Mouse (Mus musculus) macrophage (primary cell): ENCODE data around the gene Mb21d2. TPM values are rescaled to one million over a fixed set of nuclear protein-coding genes. Genes with fewer than 3 reads are reported as not detected.

ENCODE experiments used
- H3K27ac ChIP-seq: fragments of 350-480 bp; formaldehyde crosslinking; 2 replicates; pipeline ENCODE4 v1.9.0; 2021
- H3K36me3 ChIP-seq: fragments of 350-480 bp; formaldehyde crosslinking; 2 replicates; pipeline ENCODE4 v1.9.0; 2021; ENCODE audit errors: inconsistent target
- H3K4me3 ChIP-seq: fragments of 350-480 bp; formaldehyde crosslinking; 2 replicates; pipeline ENCODE4 v1.9.0; 2021; ENCODE audit errors: inconsistent target
- H3K79me2 ChIP-seq: fragments of 350-480 bp; formaldehyde crosslinking; 2 replicates; pipeline ENCODE4 v1.9.0; 2021; ENCODE audit errors: inconsistent target
- WGBS: methylation state at CpG from one replicate; pipeline ENCODE4 v1.1.7; 2026; ENCODE audit warnings: inconsistent platforms; ENCODE audit not compliant: missing documents; 5-methylcytosine and 5-hydroxymethylcytosine counted together
- polyA plus RNA-seq: library from polyadenylated mRNA; stranded (reverse); fragments of 250-400 nt; gene quantifications from 3 replicates; pipeline ENCODE4 v1.2.4, GENCODE M21; 2018; ENCODE audit warnings: inconsistent platforms
- total RNA-seq, 78 experiments: library from RNA; depleted of rRNA; stranded (reverse); fragments of 250-400 nt; gene quantifications; 1 replicate in 9 of 78; 2 replicates in 24 of 78; 3 replicates in 43 of 78; 4 replicates in 2 of 78; pipeline ENCODE4 v1.2.4; 2018; ENCODE audit warnings: inconsistent platforms in 56 of 78

Mb21d2 gene
- 1 to 10 TPM in 3 of 26 experiments, under 1 TPM in 7, not detected in 16; 0.24 to 1.7 (median 0.40) TPM for total RNA-seq (2018; cell fraction: chromatin; rRNA removed)
- 1 to 10 TPM in 1 of 26 experiments, under 1 TPM in 25; 0.18 to 1.0 (median 0.40) TPM for total RNA-seq (2018; cell fraction: cytosol; rRNA removed)
- total RNA-seq (2018; cell fraction: nucleus; rRNA removed) = 1 to 10 TPM in 1 of 26 experiments, under 1 TPM in 19, not detected in 6; 0.14 to 1.2 (median 0.38) TPM
- 0.14 to 0.52 TPM (median 0.30 TPM) in 3 replicates for polyA plus RNA-seq

DNA sequence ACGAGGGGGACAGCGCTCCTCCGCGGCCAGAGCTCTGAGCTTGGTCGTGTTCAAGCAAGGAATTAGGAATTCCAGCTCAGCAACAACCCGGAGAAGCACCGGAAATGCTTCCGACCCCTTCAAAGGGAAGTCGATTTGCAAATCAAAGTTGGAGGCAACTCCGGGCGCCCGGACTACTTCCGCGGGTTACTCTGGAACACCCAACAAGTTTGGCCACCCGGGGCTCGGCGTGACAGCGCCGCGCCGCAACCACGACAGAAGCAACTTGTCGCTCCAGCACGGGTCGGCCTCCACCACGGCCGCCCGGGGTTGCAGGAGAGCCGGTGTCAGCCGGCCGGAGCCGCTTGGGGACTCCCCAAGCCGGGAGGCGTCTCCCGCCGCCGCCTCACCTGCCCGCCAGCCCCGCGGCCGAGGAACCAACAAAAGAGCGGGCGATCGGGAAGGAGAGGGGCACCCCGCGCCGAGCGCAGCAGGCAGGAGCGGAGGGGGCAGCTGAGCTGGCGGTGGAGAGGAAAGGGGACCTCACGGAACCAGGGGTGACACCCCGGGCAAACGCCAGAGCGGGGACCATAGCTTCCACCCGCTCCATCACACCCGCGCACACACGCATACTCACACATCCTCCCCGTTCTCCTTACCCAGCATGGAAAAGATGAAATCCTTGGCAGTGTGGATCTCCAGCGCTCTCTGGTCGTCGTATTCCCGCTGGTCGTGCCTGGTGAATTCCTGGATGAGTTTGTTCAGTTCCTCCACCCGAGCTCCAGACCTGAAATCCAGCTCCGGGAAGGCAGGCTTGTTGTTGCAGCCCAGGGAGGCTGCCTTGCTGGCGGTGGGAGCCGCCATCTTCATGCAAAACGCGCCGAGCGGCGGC lies at the start of gene Mb21d2:
TSS of gene Mb21d2 (minus strand) at position 859 of the 871 bp plus-strand sequence.
- Histone ChIP-seq H3K4me3 (peak within 1 kb of the TSS; percentile 6; the same call in 1 of the 2 replicates), H3K79me2 (no peaks in the 10 kb centered on the region), H3K36me3 (no peaks in the 10 kb centered on the region), H3K27ac (no peak within 1 kb of the TSS)
- 2% methylated on average over 73 of the region's 73 CpGs for WGBS

DNA sequence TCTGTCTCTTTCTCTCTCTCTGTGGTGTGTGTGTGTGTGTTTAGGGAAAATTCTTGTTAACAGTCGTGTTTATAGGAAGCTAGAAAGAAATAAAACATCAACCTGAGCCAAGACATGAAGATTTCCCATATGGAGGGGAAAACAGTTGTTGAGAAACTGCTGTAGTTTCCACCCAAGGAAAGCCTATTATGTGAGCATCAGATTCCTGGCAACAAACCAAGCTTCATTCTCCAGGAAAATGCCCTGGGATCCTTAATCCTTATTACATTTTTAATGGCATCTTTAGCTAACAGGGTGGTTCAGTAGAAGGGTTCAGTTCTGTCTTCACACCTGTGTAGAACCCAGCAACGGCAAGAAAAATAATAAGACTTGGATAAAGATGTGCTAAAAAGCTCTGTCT lies 36.8 kb upstream of the Mb21d2 start:
- Histone ChIP-seq H3K4me3 (no peak overlapping the region), H3K27ac (no peak overlapping the region), H3K36me3 (no peaks in the 10 kb centered on the region), H3K79me2 (no peaks in the 10 kb centered on the region)
- WGBS = 76% methylated on average over 2 of the region's 2 CpGs

DNA sequence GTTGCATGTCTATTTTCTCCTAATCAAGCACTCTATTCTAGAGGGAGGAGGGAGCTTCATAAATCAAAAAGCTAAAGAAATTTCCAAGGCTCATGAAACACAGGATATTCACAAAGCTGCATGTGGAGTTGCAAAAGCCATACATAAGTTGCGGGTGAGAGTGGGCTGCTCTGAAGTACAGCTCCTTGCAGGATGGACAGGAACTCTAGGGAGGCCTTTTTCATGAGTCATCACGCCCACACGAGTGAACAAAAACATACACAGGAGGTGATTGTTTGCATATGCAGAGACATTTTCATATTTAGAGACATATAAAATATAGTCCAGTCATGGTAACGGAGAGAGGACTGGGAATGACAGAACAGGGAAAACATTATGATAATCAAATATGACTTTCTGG lies 34.6 kb upstream of the Mb21d2 start:
- H3K4me3 ChIP-seq = no peak overlapping the region
- WGBS = 62% methylated on average over 4 of the region's 4 CpGs
- H3K27ac ChIP-seq = no peak overlapping the region
- H3K36me3 ChIP-seq = no peaks in the 10 kb centered on the region
- no peaks in the 10 kb centered on the region for H3K79me2 ChIP-seq

DNA sequence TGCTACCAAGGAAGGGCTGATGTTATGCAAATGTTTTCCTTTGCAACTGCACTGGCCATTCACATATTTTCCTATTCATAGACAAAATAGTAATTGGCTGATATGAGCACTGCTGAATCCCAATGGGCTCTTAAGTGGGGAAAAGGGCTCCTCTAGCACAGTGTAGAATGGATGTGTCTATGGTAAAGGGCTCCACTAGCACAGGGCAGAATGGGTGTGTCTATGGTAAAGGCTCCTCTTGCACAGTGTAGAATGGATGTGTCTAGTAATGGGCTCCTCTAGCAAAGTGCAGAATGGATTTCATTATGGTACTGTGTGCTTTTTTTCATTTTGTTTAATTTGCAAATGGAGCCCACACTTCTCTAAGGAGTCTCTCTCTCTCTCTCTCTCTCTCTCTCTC lies 33.5 kb upstream of the Mb21d2 start:
- Histone ChIP-seq H3K27ac (no peak overlapping the region), H3K79me2 (no peaks in the 10 kb centered on the region), H3K4me3 (no peak overlapping the region), H3K36me3 (no peaks in the 10 kb centered on the region)

- no peaks in the 10 kb centered on the region for H3K36me3 ChIP-seq
- no peak overlapping the region for H3K4me3 ChIP-seq
- 82% methylated on average over 5 of the region's 5 CpGs for WGBS
- H3K79me2 ChIP-seq = no peaks in the 10 kb centered on the region
- H3K27ac ChIP-seq = no peak overlapping the region
These were observed 20.3 kb upstream of the Mb21d2 start for GRCm38 (mm10) chr16:28949810-28950209.

- H3K4me3 ChIP-seq = no peak overlapping the region
- 89% methylated on average over 2 of the region's 2 CpGs for WGBS
- H3K27ac ChIP-seq = no peak overlapping the region
- no peaks in the 10 kb centered on the region for H3K36me3 ChIP-seq
- H3K79me2 ChIP-seq = no peaks in the 10 kb centered on the region
These were observed 13.8 kb upstream of the Mb21d2 start for GRCm38 (mm10) chr16:28943254-28943653.

DNA sequence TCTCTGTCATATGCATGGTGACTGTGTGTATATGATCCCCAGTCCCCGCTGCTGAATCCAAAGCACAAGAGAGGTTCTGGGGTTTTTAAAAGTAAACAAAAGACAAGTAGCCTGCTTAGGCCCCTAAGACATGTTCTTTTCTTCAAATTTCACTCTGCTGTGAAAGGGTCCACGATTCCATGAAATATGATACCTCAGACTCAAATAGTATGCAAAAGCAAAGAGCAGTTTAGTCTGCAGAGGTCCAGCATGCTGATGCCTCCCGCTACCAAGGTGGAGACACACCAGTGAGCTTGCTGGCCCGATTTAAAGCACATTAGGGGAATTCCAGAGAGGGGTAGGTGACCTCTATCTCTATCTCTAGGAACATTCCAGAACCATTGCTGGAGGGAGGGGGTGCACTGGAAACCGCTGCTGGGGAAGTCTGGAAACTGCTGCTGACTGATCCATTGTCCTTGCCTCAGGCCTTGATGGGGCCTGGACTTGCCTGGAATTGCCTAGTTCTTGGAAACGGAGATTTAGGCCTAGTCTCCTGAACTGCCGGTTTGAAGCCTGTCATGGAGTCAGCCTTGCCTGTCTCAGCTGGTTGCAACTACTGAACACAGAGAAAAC lies 6.8 kb upstream of the Mb21d2 start:
- Histone ChIP-seq H3K36me3 (no peaks in the 10 kb centered on the region), H3K79me2 (no peaks in the 10 kb centered on the region), H3K4me3 (no peak overlapping the region), H3K27ac (no peak overlapping the region)
- WGBS = 86% methylated on average over 7 of the region's 7 CpGs

GRCm38 (mm10) chr16:28935701-28936100 lies 6.2 kb upstream of the Mb21d2 start:
- no peak overlapping the region for H3K27ac ChIP-seq
- H3K79me2 ChIP-seq = no peaks in the 10 kb centered on the region
- H3K4me3 ChIP-seq = no peak overlapping the region
- no peaks in the 10 kb centered on the region for H3K36me3 ChIP-seq
- 87% methylated on average over 3 of the region's 3 CpGs for WGBS

- WGBS = 82% methylated on average over 2 of the region's 2 CpGs
- no peaks in the 10 kb centered on the region for H3K79me2 ChIP-seq
- no peak overlapping the region for H3K4me3 ChIP-seq
- H3K27ac ChIP-seq = no peak overlapping the region
- H3K36me3 ChIP-seq = no peaks in the 10 kb centered on the region
These were observed 1.7 kb upstream of the Mb21d2 start for GRCm38 (mm10) chr16:28931213-28931612.

DNA sequence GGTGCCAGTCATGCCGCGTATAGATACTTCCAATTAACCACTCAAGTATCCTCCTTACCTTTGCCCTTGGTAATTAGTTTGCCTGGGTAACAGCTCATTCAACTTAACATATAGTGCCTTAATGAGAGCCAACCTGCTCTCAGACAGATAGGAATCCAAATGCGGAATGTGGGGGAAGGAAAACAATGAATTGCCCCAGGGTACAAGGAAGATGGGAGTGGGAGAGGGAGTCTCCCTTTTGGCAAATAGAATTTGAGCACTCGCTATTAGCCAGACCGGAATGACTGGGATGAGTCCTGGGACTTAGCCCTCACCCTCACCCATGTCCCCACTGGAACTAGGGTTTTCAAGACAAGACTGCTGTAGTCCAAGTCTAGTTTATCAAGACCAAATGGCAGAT lies 953 bp upstream of the Mb21d2 start:
- Histone ChIP-seq H3K4me3 (no peak overlapping the region), H3K27ac (no peak overlapping the region), H3K36me3 (no peaks in the 10 kb centered on the region), H3K79me2 (no peaks in the 10 kb centered on the region)
- WGBS = 66% methylated on average over 5 of the region's 5 CpGs

DNA sequence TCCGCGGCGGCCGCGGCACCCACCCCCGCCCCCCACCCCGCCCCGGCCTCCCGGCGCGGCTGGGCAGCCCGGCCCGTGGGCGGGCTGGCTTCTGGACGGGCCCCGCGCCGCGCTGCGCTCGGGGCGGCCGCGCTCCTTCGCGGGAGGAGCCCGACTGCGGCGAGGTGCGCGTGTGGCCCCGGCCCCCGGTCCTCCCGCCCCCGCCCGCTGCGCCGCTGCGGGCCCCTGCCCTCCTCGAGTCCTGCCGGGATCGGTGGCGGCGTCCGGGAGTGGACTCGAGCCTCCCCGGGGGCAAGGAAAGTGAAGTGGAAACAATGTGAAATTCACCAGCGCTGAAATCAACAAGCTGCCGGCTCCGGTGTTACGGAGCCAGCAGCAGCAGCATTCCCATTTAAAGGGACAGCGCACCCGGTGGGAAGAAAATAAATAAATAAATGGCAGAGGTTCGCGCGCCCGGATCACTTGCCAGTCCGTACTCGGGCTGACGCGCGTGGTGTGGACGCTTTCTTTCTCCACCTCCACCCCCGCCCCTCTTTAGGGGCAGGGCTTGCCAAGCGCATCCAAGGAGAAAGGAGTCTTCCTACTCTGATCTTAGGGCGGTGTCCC lies 316 bp upstream of the Mb21d2 start:
- 2% methylated on average over 46 of the region's 66 CpGs for WGBS
- H3K79me2 ChIP-seq = no peaks in the 10 kb centered on the region
- no peak overlapping the region for H3K27ac ChIP-seq
- H3K4me3 ChIP-seq = peak overlapping the region; percentile 6; the same call in 1 of the 2 replicates
- no peaks in the 10 kb centered on the region for H3K36me3 ChIP-seq

DNA sequence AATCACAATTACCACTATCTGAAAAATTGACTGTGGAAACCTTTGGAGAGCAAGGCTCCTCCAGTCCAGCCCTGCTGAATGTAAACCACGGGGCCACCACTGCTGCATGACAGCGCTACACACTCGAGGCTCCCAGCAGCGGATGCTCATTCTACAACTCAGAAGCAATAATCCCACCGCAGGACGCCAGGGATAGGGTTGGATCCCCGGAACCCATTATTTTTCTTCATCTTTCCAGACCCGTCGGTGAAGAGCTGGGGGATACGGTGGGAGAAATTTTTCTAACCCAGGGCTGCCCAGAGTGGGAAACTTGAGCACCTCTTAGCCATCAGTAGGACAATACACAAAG lies 1.0 kb downstream of the Mb21d2 start:
- WGBS = 0% methylated on average over 10 of the region's 10 CpGs
- Histone ChIP-seq H3K36me3 (no peaks in the 10 kb centered on the region), H3K27ac (no peak overlapping the region), H3K79me2 (no peaks in the 10 kb centered on the region), H3K4me3 (no peak overlapping the region)

- WGBS = 88% methylated on average over 9 of the region's 9 CpGs
- H3K79me2 ChIP-seq = no peaks in the 10 kb centered on the region
- H3K27ac ChIP-seq = no peak overlapping the region
- H3K36me3 ChIP-seq = no peaks in the 10 kb centered on the region
- H3K4me3 ChIP-seq = no peak overlapping the region
These were observed 2.1 kb downstream of the Mb21d2 start for GRCm38 (mm10) chr16:28927381-28927780.

- WGBS = 93% methylated on average over 10 of the region's 11 CpGs
These were observed 10.1 kb downstream of the Mb21d2 start for GRCm38 (mm10) chr16:28919320-28919885.

More at GRCm38 (mm10) chr16:28919320-28919885, 10.1 kb downstream of the Mb21d2 start:
- H3K36me3 ChIP-seq = no peaks in the 10 kb centered on the region
- no peaks in the 10 kb centered on the region for H3K79me2 ChIP-seq
- no peak overlapping the region for H3K27ac ChIP-seq
- no peak overlapping the region for H3K4me3 ChIP-seq
